Mouse (Mus musculus) gastrocnemius, adult 8-10 months (tissue): ENCODE data around the gene Mcrip2. TPM values are rescaled to one million over a fixed set of nuclear protein-coding genes. Genes with fewer than 3 reads are reported as not detected.
A peak's percentile ranks its signal among the peaks of the same experiment; 100 is the strongest.

Source experiments
- DNase-seq, 2 experiments: peaks; one replicate each; pipeline ENCODE4 v3.0.0; 2022; ENCODE audit warnings: low spot score in 2 of 2
- total RNA-seq, 4 experiments: library from RNA; stranded (reverse); gene quantifications; 2 replicates each; pipeline ENCODE4 v1.2.4; 2022

The Mcrip2 gene
- total RNA-seq, 4 experiments from 2014 or later, result 87.4 to 108 (median 92.5) TPM

DNA sequence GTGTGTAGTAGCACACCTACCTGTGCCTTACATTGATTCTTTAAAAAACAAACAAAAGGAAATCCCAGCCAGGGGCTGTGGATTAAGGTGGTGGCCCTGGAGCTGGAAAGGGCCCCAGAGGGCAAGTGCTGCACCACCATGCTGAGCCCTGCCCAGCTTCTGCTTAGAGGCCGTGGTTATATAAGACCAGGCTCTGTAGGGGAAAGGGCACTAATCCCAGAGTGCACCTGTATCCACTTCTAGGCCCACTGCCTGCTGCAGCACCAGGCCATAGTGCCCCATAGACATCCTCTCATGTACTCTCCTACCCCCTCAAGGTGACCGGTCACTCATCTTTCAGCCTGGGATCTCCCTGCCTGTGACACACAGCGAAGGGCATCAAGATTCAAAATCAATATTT, 2.4 kb downstream of the Mcrip2 start:
- no peak for DNase-seq

DNA sequence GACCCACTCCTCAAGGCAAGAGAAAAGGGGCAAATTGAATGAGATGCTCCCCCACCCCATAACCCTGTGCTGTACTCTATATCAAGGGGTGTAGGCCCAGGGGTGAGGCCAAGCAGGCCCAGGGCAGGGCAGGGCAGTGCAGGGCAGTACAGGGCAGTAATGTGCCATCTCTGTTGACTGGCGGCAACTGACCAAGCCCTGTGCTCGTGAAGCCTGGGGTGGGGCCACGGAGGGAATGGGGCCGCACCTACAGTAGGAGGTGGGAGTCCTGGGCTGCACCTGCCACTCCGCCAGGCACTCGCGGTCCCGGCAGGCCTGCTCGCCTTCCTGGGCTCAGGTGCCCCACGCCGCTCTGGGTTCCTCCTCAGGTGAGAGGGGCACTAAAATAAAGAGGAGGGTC, 3.3 kb downstream of the Mcrip2 start:
- no peak for DNase-seq

DNA sequence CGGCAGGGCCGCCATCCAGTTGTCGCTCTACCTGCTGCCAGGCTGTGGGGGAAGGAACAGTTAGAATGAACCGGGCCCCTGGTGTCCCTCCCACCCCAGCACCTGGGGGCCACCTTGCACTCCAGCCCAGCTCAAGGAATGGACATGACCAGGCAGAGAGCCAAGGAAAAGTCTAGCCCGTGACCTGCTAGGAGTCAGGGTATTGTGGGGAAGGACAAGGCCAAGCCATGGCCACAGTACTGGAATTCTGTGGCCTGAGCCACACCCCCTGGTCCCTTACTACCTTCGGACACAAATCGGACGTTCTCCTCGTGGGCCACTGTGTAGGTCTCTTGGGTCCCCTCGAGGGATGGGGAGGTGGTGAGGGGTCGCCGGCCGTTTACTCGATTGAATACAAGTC, 4.3 kb downstream of the Mcrip2 start:
- no peak for DNase-seq

GRCm38 (mm10) chr17:25863681-25864080, 4.9 kb downstream of the Mcrip2 start:
- DNase-seq, result no peak

DNA sequence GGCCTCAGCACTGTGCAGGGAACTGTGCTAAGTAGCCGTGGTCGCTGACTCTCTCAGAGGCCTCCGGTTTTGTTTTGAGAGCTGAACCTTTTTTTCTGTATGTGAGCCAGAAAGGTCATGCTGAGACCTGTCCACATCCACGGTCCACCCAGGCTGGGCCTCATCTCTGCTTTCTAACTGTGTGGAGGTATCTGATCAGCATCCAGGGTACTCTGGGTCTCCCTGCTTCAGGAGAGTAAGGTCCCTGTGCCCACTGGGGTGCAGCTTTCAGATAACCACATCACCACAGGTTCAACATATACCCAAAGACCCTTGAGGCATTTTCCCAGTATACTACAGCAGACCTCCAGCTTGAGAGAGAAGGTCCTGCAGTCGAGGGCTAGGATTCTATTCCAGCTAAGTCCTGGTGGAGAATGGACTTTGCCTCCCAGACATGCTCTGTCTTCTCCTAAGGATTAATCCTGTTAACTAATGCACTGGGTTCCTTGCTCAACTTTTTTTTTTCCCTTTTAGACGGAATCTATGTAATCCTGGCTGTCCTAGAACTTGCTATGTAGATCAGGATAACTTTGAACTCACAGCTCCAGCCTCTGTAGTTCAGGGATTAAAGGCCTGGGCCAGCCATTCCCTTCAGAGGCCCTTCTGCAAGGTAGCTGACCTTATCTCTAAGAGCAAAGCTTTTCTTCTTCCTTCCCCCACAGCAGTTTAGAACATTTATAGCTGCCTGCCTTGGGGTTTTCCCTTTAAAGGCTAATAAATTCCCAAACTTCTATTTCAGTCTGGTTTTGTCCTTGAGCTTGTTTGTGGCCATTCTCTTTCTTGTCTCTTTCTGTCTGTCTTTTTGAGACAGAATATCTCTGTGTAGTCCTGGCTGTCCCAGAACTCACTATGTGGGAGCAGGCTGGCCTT, 6.6 kb downstream of the Mcrip2 start:
- no peak for DNase-seq

DNA sequence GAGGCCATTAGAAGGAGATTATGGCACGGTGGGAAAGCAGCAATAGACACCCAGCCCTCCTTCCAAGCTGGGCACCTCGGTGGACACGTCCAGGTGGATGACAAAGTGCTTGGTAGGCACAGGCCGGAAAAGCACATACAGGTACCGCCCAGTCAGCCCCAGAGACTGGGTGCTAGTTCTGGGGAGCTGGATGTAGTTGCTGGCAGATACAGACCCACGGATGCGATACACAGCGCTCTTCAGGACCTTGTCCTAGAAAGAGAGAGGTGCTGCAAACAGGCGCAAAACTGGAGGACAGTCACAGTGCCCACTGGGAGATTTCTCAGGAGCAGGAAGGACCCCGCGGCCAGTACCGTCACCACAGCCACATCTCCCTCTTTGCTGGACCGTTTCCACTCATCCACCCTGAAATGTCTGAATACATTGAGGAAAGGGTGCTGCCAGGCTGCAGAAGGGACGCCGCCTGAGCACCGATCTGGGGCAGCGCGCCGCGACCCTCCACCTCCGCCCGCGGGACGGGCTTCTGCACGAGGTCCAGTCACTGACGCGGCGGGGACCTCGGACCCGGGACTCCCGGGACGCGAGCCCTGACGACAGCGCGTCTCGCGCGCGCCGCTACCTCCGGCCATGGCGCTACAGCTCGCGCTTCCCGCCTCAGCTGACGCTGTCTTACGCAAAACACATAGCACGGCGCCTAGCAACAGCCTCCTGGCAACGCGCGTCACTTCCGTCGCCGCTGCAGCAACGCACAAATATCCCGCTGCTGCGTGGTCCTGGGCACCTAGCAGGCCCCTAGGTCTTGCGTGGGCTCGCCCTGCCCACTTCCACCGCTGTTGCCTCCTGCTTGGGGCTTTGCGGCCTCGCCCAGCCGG, 7.5 kb downstream of the Mcrip2 start, which contains the start of gene Wdr90:
Gene Wdr90 (minus strand): TSS at position 670 of the 872 bp plus-strand sequence.
- DNase-seq, result peak; percentile 80 to 84

DNA sequence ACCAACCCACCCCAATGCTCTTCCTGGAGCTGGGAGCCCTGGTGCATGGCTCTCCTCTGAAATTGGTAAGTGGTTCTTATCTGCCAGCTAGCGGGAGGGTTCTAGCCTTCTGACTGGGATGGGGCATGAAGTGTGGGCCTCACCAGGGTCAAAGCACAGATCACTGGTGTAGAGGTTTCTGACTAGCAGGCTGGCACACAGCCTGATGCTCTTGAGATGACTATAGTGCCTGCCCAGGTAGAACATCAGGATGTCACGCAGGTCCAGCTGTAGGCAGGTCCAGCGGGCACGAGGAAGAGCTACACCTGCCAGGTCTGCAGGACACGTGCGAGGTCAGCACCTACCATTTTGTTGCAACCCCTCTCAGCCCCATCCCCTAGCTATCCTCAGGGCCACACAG, 8.3 kb downstream of the Mcrip2 start:
- no peak for DNase-seq

DNA sequence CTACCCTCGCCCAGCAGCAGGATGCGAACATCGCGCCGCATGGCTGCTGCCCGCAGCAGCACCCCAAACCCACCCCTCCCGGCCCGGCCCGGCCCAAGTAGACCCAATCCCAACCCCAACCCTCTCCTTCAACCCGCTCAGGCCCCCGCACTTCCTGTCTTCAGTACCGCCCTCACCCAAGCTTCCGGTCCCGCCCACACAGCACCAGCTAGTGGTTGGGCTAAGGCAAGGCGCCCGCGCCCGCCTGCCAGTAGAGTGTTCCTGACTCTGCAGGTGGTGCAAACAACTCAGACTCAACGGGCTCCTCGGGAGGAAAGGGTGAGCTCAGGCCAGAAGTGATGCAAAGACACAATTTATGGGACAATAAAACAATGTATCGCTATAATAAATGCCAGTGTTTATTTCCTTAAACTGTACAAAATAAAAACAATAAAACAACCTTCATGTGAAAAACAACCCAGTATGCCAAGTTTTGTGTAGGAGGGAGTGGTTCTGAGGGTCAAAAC, 24.1 kb downstream of the Mcrip2 start, which contains the start of gene Rhot2:
Gene Rhot2 (minus strand): TSS at position 456 of the 506 bp plus-strand sequence.
- DNase-seq, result peak; percentile 91 to 94

DNA sequence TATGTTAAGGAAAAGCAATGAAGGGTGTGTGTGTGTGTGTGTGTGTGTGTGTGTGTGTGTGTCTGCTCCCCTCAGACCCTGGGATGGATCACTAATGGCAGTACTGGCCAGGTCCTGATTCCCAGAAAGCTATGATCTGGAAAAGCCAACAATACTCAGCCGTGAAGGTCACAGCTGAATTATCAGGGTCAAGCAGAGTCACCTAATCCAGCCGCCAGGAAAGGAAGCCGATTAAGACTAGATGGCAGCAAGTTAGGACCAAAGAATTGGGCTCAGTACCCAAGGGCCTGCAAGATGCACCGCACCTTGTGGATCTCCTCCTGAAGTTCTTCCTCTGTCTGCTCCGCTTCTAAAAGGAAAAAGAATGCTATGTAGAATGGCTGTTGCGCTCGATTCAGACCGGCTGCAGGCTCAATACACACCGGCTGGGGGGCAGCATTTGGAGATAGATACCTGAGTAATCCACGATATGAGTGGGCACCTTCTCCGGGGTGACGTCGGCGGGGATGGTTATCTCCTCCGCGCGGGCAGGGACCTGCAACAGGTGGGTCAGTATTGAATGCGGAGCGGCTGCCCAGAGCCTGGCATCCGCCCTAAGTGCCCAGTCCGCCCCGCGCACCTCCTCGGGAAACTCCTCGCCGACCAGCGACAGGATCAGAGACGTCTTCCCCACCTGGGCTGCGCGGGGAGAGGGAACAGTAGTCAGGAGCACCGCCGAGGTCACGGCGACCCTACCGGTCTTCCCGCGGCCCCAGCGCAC, 24.7 kb downstream of the Mcrip2 start:
- no peak for DNase-seq

DNA sequence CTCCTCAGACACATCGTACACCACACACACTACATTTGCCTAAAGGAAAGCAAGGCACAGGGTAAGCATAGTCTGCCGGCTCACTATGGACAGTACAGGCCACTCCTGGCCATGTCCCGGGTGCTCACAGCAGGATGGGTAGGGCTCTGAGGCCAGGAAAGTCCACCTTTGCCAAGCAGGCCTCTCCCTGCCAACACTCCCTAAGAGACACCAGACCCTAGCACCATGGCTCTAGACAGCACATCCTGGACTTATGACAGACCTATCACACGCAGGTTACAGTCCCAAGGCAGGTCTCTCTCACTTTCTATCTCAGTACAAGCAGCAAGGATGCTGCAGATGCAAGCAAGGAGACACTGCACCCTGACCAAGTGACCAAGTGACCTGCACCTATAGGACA, 25.4 kb downstream of the Mcrip2 start:
- no peak for DNase-seq

GRCm38 (mm10) chr17:25842509-25842908, 26.1 kb downstream of the Mcrip2 start:
- DNase-seq, result no peak

DNA sequence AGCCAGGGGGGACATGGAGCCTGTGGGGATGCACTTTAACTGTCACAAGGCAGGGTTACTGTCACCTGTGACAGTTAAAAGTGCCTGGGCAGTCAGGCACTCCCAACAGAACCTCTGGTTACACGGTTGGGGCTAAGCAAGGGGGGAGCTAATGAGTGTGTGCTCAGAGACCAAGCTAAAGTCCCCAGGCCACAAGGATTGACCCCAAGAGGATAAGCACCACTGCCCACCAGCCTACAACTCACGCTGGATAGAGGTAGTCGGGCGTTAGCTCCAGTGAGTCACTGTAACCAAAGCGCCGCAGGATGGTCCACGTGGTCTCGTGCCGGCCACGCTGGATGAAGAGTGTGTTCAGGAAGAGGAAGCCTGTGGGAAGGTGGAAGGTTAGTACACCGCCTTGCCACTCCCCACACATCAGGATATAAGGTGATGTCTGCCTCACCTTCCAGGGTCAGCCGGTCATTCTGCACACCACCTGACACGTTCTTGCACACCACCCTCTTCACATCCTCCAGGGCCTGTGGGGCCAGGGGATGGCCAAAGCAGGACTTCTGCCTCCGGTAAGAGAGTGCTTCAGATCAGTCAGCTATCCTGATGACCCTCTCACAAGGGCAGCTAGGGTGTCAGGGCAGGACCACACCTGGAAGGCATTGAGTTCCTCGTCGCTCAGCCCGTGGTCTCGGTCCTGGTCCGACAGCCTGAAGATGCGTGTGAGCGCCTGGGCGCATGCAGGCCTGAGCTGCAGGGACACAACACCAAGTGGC, 27.3 kb downstream of the Mcrip2 start, which contains the start of gene Gm20683:
Gene Gm20683 (minus strand): TSS at position 647 of the 764 bp plus-strand sequence.
- no peak for DNase-seq

GRCm38 (mm10) chr17:25840519-25840918, 28.0 kb downstream of the Mcrip2 start:
- no peak for DNase-seq

DNA sequence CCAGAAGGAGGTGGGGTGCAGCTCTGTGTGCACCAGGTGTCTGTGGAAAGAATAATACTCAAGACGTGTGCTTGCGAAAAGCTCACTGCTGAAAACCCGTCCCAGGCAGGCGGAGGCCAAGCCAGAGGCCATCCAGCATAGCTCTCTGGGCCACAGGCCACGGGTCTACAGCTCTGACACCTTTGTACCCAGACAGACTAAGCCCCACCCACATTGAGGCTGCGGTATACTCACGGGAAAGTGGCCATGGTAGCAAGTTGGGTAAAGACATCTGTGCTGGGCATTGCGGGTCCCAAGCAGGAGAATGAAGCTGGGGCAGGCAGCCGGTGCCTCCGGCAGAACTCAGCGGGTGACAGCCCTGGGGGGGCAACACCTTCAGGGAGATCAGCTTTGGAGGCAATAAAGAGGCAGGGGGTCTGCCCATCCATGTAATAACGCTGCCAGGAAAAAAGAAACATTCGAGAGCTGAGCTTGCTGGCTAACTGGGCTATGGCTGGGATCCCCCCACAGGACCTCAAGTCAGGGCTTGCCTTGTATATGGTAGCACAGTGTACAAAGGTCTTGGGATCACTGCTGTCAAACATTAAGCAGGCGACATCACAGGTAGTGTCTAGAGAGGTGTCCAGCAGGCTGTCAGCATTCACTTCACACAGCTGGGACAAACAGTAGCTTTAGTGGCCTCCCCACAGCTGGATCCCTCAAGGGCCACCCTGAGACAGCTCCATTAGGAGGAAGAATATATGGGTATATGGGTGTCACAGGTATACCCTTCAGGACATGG, 28.9 kb downstream of the Mcrip2 start:
- no peak for DNase-seq

- no peak for DNase-seq
These were observed 29.7 kb downstream of the Mcrip2 start for GRCm38 (mm10) chr17:25838904-25839303.

- no peak for DNase-seq
These were observed 31.0 kb downstream of the Mcrip2 start for GRCm38 (mm10) chr17:25837533-25837932.

DNA sequence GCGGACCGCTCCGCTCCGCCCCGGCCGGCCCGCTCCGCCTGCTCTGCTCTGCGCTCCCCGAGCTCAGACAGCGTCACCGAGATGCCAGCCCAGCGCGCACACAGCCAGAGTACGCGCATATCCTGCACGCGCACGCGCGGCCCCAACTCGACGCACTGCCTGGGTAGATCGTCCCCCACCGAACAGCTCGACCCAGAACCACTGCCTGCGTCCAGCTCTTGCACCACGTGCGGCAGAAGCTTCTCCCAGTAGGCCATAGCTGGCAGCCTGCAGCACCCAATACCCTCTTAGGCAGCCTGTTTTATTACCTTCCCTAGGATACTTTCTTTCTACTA, 31.5 kb downstream of the Mcrip2 start, which contains the start of gene Rhbdl1:
Gene Rhbdl1 (minus strand): TSS at position 220 of the 335 bp plus-strand sequence.
- peak; percentile 77 to 89 for DNase-seq

- DNase-seq, result no peak
These were observed 32.0 kb downstream of the Mcrip2 start for GRCm38 (mm10) chr17:25836397-25837075.

DNA sequence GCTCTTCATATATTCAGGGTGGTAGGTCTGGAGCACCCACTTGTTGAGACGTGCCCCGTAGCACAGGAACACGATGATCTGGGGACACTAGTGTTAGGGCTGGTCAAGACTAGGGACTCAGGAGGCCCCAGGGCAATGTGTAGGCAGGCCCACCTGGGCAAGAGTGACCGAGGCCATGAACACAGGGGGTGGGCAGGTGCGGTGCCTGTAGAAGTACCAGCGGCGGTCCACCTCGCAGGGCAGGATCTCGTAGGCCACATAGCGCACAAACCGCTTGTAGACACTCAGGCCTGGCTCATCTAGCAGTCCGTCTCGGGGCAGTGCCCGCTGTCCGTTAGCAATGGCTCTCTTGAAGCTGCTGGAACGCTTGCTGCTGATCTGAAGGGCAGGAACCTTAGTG, 32.7 kb downstream of the Mcrip2 start:
- no peak for DNase-seq
